Mouse (Mus musculus) CD4-positive, CD25-positive, alpha-beta regulatory T cell (primary cell): ENCODE data around the gene Vmn1r65. TPM values are rescaled to one million over a fixed set of nuclear protein-coding genes. Genes with fewer than 3 reads are reported as not detected.

Experiments
- polyA plus RNA-seq: library from polyadenylated mRNA; unstranded; fragments of 100-300 nt; shearing (Covaris generic); gene quantifications from one replicate; pipeline ENCODE4 v1.2.1, GENCODE M21; 2017

Vmn1r65 gene
- polyA plus RNA-seq = not detected

DNA sequence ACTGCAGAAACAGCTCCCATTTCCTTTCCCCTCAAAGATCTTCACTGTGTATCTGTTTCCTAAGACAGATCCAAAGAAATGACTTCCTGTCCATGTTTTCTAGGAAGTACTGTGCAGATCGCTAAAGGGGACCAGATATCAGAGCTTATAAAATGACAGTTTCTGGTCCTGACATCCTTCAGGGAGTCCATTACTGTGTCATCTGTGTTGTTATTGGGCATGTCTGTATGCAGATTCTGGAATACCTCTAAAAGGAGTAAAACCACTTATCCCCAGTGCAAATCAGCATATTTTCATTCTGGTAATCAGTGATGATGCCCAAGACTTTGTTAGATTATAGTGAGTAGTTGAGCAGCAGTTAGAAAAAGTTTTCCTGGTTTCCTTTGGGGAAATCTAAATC lies at the start of gene Vmn1r65:
TSS of gene Vmn1r65 (minus strand) at position 101 of the 400 bp plus-strand sequence.

GRCm38 (mm10) chr7:6044861-6045260 lies 34.1 kb upstream of the Vmn1r65 start, which contains the start of gene Nlrp4c:
Nlrp4c (plus strand) TSS chr7:6045161.

Other genes starting within 250 kb of the Vmn1r65 start
- not detected for gene Vmn1r63, start 205.6 kb downstream of the Vmn1r65 start, polyA plus RNA-seq
- not detected for gene Vmn1r64, start 126.5 kb downstream of the Vmn1r65 start, polyA plus RNA-seq
- not detected for gene Nlrp4c, start 34.2 kb upstream of the Vmn1r65 start, polyA plus RNA-seq
- 43.6 TPM for gene Zfp787, start 145.0 kb upstream of the Vmn1r65 start, polyA plus RNA-seq
- 45.8 TPM for gene Zfp444, start 161.2 kb upstream of the Vmn1r65 start, polyA plus RNA-seq
- not detected for gene Galp, start 186.1 kb upstream of the Vmn1r65 start, polyA plus RNA-seq
- not detected for gene Zscan5b, start 211.3 kb upstream of the Vmn1r65 start, polyA plus RNA-seq
- not detected for gene Epp13, start 241.7 kb upstream of the Vmn1r65 start, polyA plus RNA-seq